Mouse (Mus musculus) heart, adult 2 months (tissue): ENCODE data around the gene Pdcd11. TPM values are rescaled to one million over a fixed set of nuclear protein-coding genes. Genes with fewer than 3 reads are reported as not detected.
A peak's percentile ranks its signal among the peaks of the same experiment; 100 is the strongest.

Source experiments
- DNase-seq, 2 experiments: peaks; one replicate each; pipeline ENCODE4 v3.0.0; 2021
- H3K27ac ChIP-seq: fragments of 200-600 bp; 2 replicates; pipeline ENCODE4 v1.8.1; 2022
- H3K27me3 ChIP-seq: fragments of 200-500 bp; 2 replicates; pipeline ENCODE4 v1.6.1; 2012; ENCODE audit warnings: mild to moderate bottlenecking, low read length, inconsistent platforms, mixed read lengths; ENCODE audit not compliant: control insufficient read depth, insufficient read depth
- H3K36me3 ChIP-seq: fragments of 200-500 bp; 2 replicates; pipeline ENCODE4 v1.6.1; 2012; ENCODE audit warnings: low read length, inconsistent platforms; ENCODE audit not compliant: control insufficient read depth, insufficient read depth
- H3K4me1 ChIP-seq: fragments of 200-500 bp; 2 replicates; pipeline ENCODE4 v1.6.1; 2011; ENCODE audit warnings: low read length; ENCODE audit not compliant: control insufficient read depth, insufficient read depth
- H3K4me3 ChIP-seq: fragments of 200-600 bp; 2 replicates; pipeline ENCODE4 v1.8.1; 2022
- H3K79me2 ChIP-seq: fragments of 200-500 bp; replicated peaks from 2 replicates; pipeline ENCODE4 v1.6.1; 2012; ENCODE audit warnings: mild to moderate bottlenecking, inconsistent platforms, low read length, moderate library complexity, mixed read lengths; ENCODE audit not compliant: control insufficient read depth, insufficient read depth
- H3K9ac ChIP-seq: fragments of 200-500 bp; 2 replicates; pipeline ENCODE4 v1.6.1; 2012; ENCODE audit warnings: low read depth, mild to moderate bottlenecking, control low read depth, inconsistent platforms, low read length, mixed read lengths
- CTCF ChIP-seq: fragments of 200-600 bp; IDR thresholded peaks from 2 replicates; pipeline ENCODE4 v1.8.1; 2022; ENCODE audit warnings: antibody characterized with exemption, mild to moderate bottlenecking, moderate library complexity
- EP300 ChIP-seq: fragments of 200-500 bp; IDR thresholded peaks from 2 replicates; pipeline ENCODE4 v1.6.1; 2011; ENCODE audit warnings: low read depth, low read length, control low read depth; ENCODE audit not compliant: insufficient read depth
- POLR2A ChIP-seq: fragments of 200-500 bp; IDR thresholded peaks from 2 replicates; pipeline ENCODE4 v1.6.1; 2011; ENCODE audit warnings: mild to moderate bottlenecking, low read depth, low read length, control low read depth; ENCODE audit not compliant: insufficient read depth
- WGBS: fragments of 180-500 bp; shearing (Covaris S2); methylation state at CpG from one replicate; pipeline ENCODE4 v1.1.7; 2018; 5-methylcytosine and 5-hydroxymethylcytosine counted together
- intact Hi-C: fragments of 180-260 bp; cut with DNase I; formaldehyde crosslinking; loops from one replicate; pipeline ENCODE4 v1.15.1; 2025
- polyA plus RNA-seq: library from polyadenylated mRNA; depleted of rRNA; stranded (reverse); fragments of >200 nt; gene quantifications from 2 replicates; pipeline ENCODE4 v1.2.3, GENCODE M21; 2012
- total RNA-seq, 2 experiments: library from RNA; stranded (reverse); gene quantifications; 2 replicates each; pipeline ENCODE4 v1.2.3; 2021

The Pdcd11 gene
- total and polyA plus RNA-seq, 3 experiments, result 5.5 to 12.4 (median 11.8) TPM

DNA sequence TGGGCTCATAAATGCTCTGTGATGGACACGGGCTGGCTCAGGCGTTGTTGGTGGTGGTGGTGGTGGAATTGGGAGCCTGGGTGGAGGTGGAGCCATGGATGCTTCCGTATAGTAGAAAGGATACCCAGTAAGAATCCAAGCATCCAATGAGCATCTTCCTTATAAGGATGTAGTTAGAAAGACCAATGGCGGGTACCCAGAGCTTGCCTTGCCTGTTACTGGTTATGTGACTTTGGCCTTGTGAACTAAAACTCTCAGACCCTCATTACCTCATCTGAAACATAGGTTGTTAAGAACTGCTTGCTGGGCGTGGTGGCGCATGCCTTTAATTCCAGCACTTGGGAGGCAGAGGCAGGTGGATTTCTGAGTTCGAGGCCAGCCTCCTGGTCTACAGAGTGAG, 63.2 kb downstream of the Pdcd11 start:
- H3K36me3 ChIP-seq, result no peaks in the 10 kb centered on the region
- no peaks in the 10 kb centered on the region for H3K79me2 ChIP-seq
- 89% methylated on average over 7 of the region's 7 CpGs for WGBS
- TF ChIP-seq POLR2A (no peak), CTCF (no peak), EP300 (no peak)
- H3K9ac ChIP-seq, result no peak overlapping the region
- intact Hi-C loops, result no loop called here
- no peaks in the 10 kb centered on the region; the same call in 1 of the 2 replicates for H3K27me3 ChIP-seq
- H3K4me3 ChIP-seq, result no peak overlapping the region
- H3K4me1 ChIP-seq, result no peaks in the 10 kb centered on the region
- no peak overlapping the region for H3K27ac ChIP-seq
- DNase-seq, result no peak

DNA sequence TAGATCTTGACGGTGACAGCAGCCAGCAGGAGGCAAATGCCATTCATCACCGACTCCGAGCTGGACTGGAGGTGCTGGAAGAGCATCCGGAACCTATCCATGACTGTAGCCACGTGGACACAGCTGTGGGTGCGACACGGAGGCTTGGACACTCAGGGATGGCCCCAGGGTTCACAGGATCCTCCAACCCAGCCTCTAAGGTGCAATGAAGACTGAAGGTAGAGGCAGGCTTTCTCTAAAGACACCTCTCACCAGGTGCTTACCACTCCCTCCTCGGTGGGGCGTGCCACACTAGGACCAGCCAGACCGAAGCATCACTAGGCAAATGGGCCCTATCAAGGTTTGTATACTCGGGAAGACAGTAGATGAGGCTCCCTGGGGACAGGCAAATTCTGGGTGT, 67.1 kb downstream of the Pdcd11 start, which contains the start of gene Calhm3:
Calhm3 (minus strand) TSS at position 101 of the 400 bp plus-strand sequence.
- Histone ChIP-seq H3K36me3 (no peaks in the 10 kb centered on the region), H3K27me3 (no peaks in the 10 kb centered on the region), H3K9ac (no peak within 1 kb of the TSS), H3K4me3 (no peak within 1 kb of the TSS), H3K79me2 (no peaks in the 10 kb centered on the region), H3K4me1 (no peaks in the 10 kb centered on the region), H3K27ac (no peak within 1 kb of the TSS)
- no peak for DNase-seq
- TF ChIP-seq POLR2A (no peak), EP300 (no peak), CTCF (no peak)
- intact Hi-C loops, result no loop called here
- WGBS, result 78% methylated on average over 11 of the region's 11 CpGs

DNA sequence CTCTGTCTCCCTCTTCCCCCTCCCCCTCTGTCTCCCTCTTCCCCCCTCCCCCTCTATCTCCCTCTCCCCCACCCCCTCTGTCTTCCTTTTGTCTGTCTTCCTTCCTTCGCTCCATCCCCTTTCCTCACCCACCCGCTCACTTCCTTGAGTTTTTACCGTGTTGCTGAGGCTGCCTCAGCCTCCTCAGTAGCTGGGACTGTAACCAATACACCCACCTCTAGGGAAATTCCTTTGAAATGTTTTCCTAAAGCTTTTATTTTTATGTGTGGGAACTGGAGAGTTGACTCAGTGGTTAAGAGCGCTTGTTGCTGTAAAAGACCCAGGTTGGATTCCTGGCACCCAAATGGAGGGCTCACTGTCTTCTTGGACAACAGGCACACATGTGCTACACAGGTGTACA, 71.1 kb downstream of the Pdcd11 start:
- H3K9ac ChIP-seq, result no peak overlapping the region
- 63% methylated on average over 4 of the region's 4 CpGs for WGBS
- H3K4me1 ChIP-seq, result no peaks in the 10 kb centered on the region
- no peaks in the 10 kb centered on the region for H3K27me3 ChIP-seq
- H3K79me2 ChIP-seq, result no peaks in the 10 kb centered on the region
- DNase-seq, result no peak
- H3K27ac ChIP-seq, result no peak overlapping the region
- intact Hi-C loops, result no loop called here
- no peak for TF ChIP-seq EP300
- TF ChIP-seq POLR2A, result no peak
- no peak for TF ChIP-seq CTCF
- no peak overlapping the region for H3K4me3 ChIP-seq
- H3K36me3 ChIP-seq, result no peaks in the 10 kb centered on the region

DNA sequence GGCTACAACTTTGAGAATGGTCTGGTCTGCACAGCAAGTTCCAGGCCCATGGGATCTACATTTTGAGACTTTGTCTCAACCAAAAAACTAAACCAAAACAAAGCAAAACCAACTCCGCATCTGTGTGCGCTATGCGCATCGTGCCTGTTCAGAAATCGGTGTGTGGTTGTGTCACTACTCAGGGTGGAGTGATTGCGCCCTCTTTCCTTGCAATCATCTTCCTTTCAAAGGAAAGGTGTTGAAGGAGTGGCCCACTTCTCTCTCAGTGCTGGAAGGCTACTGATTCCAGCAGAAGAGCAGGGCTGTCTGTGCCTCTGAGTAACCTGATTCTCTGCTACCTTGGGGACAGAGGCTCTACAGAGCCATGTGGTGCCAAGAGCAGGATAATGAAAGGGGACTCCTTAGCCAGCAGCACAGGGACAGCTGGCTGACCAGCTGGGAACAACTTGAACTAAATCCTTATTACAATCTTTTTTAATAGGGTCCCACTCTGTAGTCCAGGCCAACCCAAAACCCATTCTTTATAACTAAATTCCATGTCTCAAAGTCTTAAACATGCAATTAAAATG, 72.7 kb downstream of the Pdcd11 start:
- TF ChIP-seq POLR2A (no peak), EP300 (no peak), CTCF (no peak)
- H3K4me3 ChIP-seq, result no peak overlapping the region
- DNase-seq, result no peak
- no peaks in the 10 kb centered on the region for H3K36me3 ChIP-seq
- H3K9ac ChIP-seq, result no peak overlapping the region
- WGBS, result 95% methylated on average over 6 of the region's 6 CpGs
- intact Hi-C loops, result no loop called here
- no peaks in the 10 kb centered on the region for H3K27me3 ChIP-seq
- no peaks in the 10 kb centered on the region for H3K4me1 ChIP-seq
- H3K79me2 ChIP-seq, result no peaks in the 10 kb centered on the region
- H3K27ac ChIP-seq, result no peak overlapping the region

DNA sequence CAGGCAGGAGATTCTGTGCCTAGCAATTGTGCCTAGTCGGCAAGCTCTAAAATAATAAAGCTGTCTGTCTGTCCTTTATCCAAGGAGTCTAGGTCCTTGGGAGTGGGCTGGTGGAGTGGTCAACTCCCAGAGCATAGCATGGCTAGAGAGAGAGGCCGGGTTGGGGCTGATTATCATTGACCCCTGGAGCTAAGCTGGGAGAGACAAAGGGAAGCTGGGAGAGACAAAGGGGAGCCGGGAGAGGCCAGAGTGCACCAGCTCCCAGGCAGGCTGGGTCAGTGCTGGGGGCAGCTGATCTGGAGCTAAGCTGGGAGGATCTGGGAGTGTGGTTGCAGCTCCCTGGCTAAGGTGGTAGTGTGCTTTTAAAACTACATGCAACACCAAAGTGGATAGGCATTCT, 76.2 kb downstream of the Pdcd11 start:
- DNase-seq, result no peak
- H3K4me1 ChIP-seq, result no peaks in the 10 kb centered on the region
- H3K27ac ChIP-seq, result no peak overlapping the region
- TF ChIP-seq CTCF, result no peak
- TF ChIP-seq EP300, result no peak
- TF ChIP-seq POLR2A, result no peak
- H3K27me3 ChIP-seq, result no peaks in the 10 kb centered on the region
- WGBS, result 58% methylated on average over 3 of the region's 3 CpGs
- H3K36me3 ChIP-seq, result no peaks in the 10 kb centered on the region
- no peak overlapping the region for H3K4me3 ChIP-seq
- intact Hi-C loops, result no loop called here
- H3K79me2 ChIP-seq, result no peaks in the 10 kb centered on the region
- H3K9ac ChIP-seq, result no peak overlapping the region

DNA sequence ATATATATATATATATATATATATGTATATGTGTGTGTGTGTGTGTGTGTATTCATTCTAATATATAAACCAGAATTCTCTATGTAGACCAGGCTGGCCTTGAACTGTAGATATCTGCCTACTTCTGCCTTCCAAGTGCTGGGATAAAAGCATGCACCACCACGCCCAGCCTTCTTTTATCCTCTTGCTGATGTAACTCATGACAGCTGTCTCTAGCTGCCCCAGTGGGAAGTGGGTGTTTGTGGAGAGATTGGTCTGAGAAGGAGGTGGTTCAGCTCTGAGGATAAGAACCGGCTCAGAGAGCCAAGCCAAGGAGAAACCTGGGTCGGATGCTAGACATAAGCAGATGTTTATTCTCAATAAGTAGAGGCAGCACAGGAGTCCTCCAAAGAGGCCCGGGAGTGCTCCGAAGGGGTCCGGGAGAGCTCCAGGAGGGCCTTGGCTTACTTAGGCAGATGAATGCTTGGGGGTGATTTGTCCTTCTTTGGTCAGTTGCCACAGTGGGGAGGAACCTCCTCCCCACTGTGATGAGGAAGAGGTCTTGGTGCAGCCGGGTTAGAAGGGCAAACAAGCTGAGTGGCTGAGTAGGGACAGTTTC, 77.1 kb downstream of the Pdcd11 start:
- 43% methylated on average over 7 of the region's 7 CpGs for WGBS
- H3K79me2 ChIP-seq, result no peaks in the 10 kb centered on the region
- intact Hi-C loops, result loop anchor here (1.0 kb wide), 1 partner anchor 46 kb away; no protein-coding TSS in a partner anchor
- H3K9ac ChIP-seq, result no peak overlapping the region
- H3K4me1 ChIP-seq, result no peaks in the 10 kb centered on the region
- H3K27me3 ChIP-seq, result no peaks in the 10 kb centered on the region
- H3K4me3 ChIP-seq, result no peak overlapping the region
- no peak overlapping the region for H3K27ac ChIP-seq
- H3K36me3 ChIP-seq, result no peaks in the 10 kb centered on the region
- TF ChIP-seq CTCF, result no peak
- no peak for TF ChIP-seq EP300
- no peak for TF ChIP-seq POLR2A
- DNase-seq, result peak in 1 of 2 experiments; percentile 27
